Mouse (Mus musculus) cerebellum, postnatal 4 days (tissue): Measurements from ENCODE around the gene Mlf1.

ENCODE experiments used
- DNase-seq, 2 experiments: peaks; one replicate each; pipeline ENCODE4 v3.0.0; 2022; ENCODE audit warnings: low spot score in 2 of 2, mixed read lengths in 1 of 2

Mlf1 gene

DNA sequence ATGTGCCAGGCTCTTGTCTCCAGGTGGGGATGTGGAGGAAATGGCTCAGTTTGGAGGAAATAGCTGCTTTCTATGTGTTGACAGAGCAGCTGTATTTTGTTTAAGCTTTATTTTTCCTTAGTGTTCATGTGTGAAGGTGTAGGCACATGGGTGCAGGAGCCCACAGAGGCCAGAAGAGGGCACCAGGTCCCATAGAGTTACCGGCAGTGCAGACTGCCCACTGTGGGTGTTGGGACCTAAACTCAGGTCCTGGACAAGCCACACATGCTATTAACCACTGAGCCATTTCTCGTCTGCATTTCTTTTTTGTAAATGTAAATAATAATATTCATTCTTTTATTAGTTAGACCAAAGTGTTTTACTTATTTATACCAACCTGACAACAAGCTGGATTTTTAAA is 73.2 kb downstream of the Mlf1 start:
- DNase-seq, result no peak
